In genomic region chr3:84135933-84136332, GRCm38 (mm10) we compare ENCODE assay signal across 17 mouse cellular contexts. TPM values are rescaled to one million over a fixed set of nuclear protein-coding genes. Genes with fewer than 3 reads are reported as not detected.
DNase-seq lines count a peak whose midpoint lies in the region; ATAC-seq and TF ChIP-seq lines count a peak whose summit lies in the region.
"Had no signal": no experiment of that assay in that cellular context is flagged by ENCODE, and none has a peak within 500 bp of the region (broad histone marks: within the 10 kb centered on the region; RNA-seq: fewer than 3 reads in every experiment).

No protein-coding gene starts in this region.

- H3K27ac ChIP-seq in heart, embryonic 10.5 days = no peak overlapping the region
- H3K27ac ChIP-seq in liver, embryonic 15.5 days (replicated peaks) = no peak overlapping the region; the same call in 1 of the 2 replicates
- H3K27ac ChIP-seq in thymus, adult 2 months (ENCODE audit: control insufficient read depth, insufficient read depth, low read length) = no peak overlapping the region
- H3K27ac ChIP-seq: hindbrain, embryonic 13.5 days; limb, embryonic 15.5 days; midbrain, embryonic 13.5 days had no signal

- ATAC-seq in erythroblast, adult 5-6 weeks (replicated peaks; ENCODE audit: low FRiP score, poor library complexity, severe bottlenecking) = peak; percentile 7
- peak; percentile 23; the same call in 1 of the 2 replicates for ATAC-seq in liver, embryonic 15.5 days (ENCODE audit: insufficient read depth)

- peaks cover 6% of the 10 kb centered on the region; the same call in 1 of the 2 replicates for H3K4me1 ChIP-seq in heart, embryonic 10.5 days
- no peaks in the 10 kb centered on the region for H3K4me1 ChIP-seq in lung, adult 2 months (ENCODE audit: control insufficient read depth, insufficient read depth, low read length)
- peaks cover 21% of the 10 kb centered on the region for H3K4me1 ChIP-seq in liver, embryonic 15.5 days (replicated peaks)
- peaks cover 4% of the 10 kb centered on the region; the same call in 1 of the 2 replicates for H3K4me1 ChIP-seq in thymus, adult 2 months (replicated peaks; ENCODE audit: control insufficient read depth, insufficient read depth, low read length)
- H3K4me1 ChIP-seq: hindbrain, embryonic 13.5 days; midbrain, embryonic 13.5 days had no signal

- H3K4me3 ChIP-seq in heart, embryonic 10.5 days = peak overlapping the region; percentile 27; the same call in 1 of the 2 replicates
- H3K4me3 ChIP-seq in lung, adult 2 months (replicated peaks; ENCODE audit: extremely low read depth, low read depth, low read length) = peak overlapping the region; percentile 21
- peak overlapping the region; percentile 26 for H3K4me3 ChIP-seq in liver, embryonic 15.5 days (replicated peaks)
- no peak overlapping the region for H3K4me3 ChIP-seq in thymus, adult 2 months (ENCODE audit: control insufficient read depth, insufficient read depth, low read length)
- H3K4me3 ChIP-seq: hindbrain, embryonic 13.5 days; limb, embryonic 15.5 days; midbrain, embryonic 13.5 days had no signal

- H3K9me3 ChIP-seq in heart, embryonic 10.5 days = no peaks in the 10 kb centered on the region
- no peaks in the 10 kb centered on the region for H3K9me3 ChIP-seq in liver, embryonic 15.5 days (replicated peaks)
- H3K9me3 ChIP-seq: hindbrain, embryonic 13.5 days; limb, embryonic 15.5 days; midbrain, embryonic 13.5 days had no signal

- peak; percentile 43 for DNase-seq in heart, embryonic 10.5 days (ENCODE audit: low spot score)
- no peak for DNase-seq in heart, postnatal 14 days
- DNase-seq in lung, adult 2 months = no peak
- no peak for DNase-seq in lung, postnatal 14 days
- no peak for DNase-seq in spleen, adult 12 weeks (ENCODE audit: low spot score)
- DNase-seq in thymus, adult 2 months = no peak
- DNase-seq: cerebellum, adult 8-10 months; gastrocnemius, postnatal 36 days; right cerebral cortex, postnatal 4 days had no signal

- no peak for TF ChIP-seq POLR2A in lung, adult 2 months (IDR thresholded peaks at IDR 0.05; ENCODE audit: borderline replicate concordance, extremely low read depth, low read depth, low read length)
- no peak for TF ChIP-seq POLR2A in thymus, adult 2 months (IDR thresholded peaks at IDR 0.05; ENCODE audit: control insufficient read depth, extremely low read depth, insufficient read depth, low read length, poor library complexity)

- no peak overlapping the region; the same call in 1 of the 2 replicates for H3K9ac ChIP-seq in liver, embryonic 15.5 days
- H3K9ac ChIP-seq: hindbrain, embryonic 13.5 days; limb, embryonic 15.5 days; midbrain, embryonic 13.5 days had no signal

- H3K4me2 ChIP-seq in liver, embryonic 15.5 days = peak overlapping the region; percentile 56
- H3K4me2 ChIP-seq: hindbrain, embryonic 13.5 days; limb, embryonic 15.5 days; midbrain, embryonic 13.5 days had no signal

- TF ChIP-seq CTCF in lung, adult 2 months (IDR thresholded peaks at IDR 0.05; ENCODE audit: insufficient read depth, low read length) = no peak
- TF ChIP-seq CTCF in thymus, adult 2 months (IDR thresholded peaks at IDR 0.05; ENCODE audit: borderline replicate concordance, control insufficient read depth, extremely low read depth, insufficient read depth, low read length, poor library complexity) = no peak

- intact Hi-C loops in heart, postnatal 14 days (cut with DNase I) = no loop called here

- no peaks in the 10 kb centered on the region for H3K27me3 ChIP-seq in heart, embryonic 10.5 days (ENCODE audit: insufficient read depth, poor library complexity, severe bottlenecking)
- H3K27me3 ChIP-seq in liver, embryonic 15.5 days = no peaks in the 10 kb centered on the region
- H3K27me3 ChIP-seq in thymus, adult 2 months (ENCODE audit: control insufficient read depth, insufficient read depth, low read length) = no peaks in the 10 kb centered on the region
- H3K27me3 ChIP-seq: hindbrain, embryonic 13.5 days; limb, embryonic 15.5 days; midbrain, embryonic 13.5 days had no signal

- WGBS in heart, embryonic 10.5 days = 69% methylated on average over 6 of the region's 6 CpGs
- WGBS in lung, adult 2 months = 31% methylated on average over 6 of the region's 6 CpGs
- 54% methylated on average over 6 of the region's 6 CpGs for WGBS in liver, embryonic 15.5 days (ENCODE audit: insufficient replicate concordance)
- WGBS in thymus, adult 2 months = 78% methylated on average over 6 of the region's 6 CpGs

- H3K36me3 ChIP-seq in heart, embryonic 10.5 days = no peaks in the 10 kb centered on the region
- H3K36me3 ChIP-seq in liver, embryonic 15.5 days (replicated peaks) = no peaks in the 10 kb centered on the region
- H3K36me3 ChIP-seq in thymus, adult 2 months (ENCODE audit: control insufficient read depth, insufficient read depth, low read length) = no peaks in the 10 kb centered on the region
- H3K36me3 ChIP-seq: hindbrain, embryonic 13.5 days; limb, embryonic 15.5 days; midbrain, embryonic 13.5 days had no signal

RNA-seq across cellular contexts. Expression of gene Mnd1, which starts 19.7 kb away (rescaled TPM):
- polyA plus RNA-seq in heart, embryonic 10.5 days (2016; fragmentation: Nextera tagmentation; extraction: Ambion mirVana) = 10.0 and 14.0 TPM in 2 replicates
- total RNA-seq in heart, postnatal 14 days (2021) = 1 to 10 TPM; 4.0 to 6.5 TPM
- 0.14 TPM in 2 replicates for polyA plus RNA-seq in lung, adult 2 months (2012; rRNA removed)
- total RNA-seq in erythroblast, adult 5-6 weeks (2015; ENCODE audit: low replicate concordance) = 8.2 TPM in 1 of 2 replicates, not detected in the other
- 3.7 and 7.5 TPM in 2 replicates for total RNA-seq in erythroblast, adult 5-6 weeks (2017; ENCODE audit: low replicate concordance)
- polyA plus RNA-seq in liver, embryonic 15.5 days (2015; fragmentation: Nextera tagmentation; extraction: Ambion mirVana) = 4.7 and 6.8 TPM in 2 replicates
- polyA plus RNA-seq in thymus, adult 2 months (2012; rRNA removed) = 0.36 and 0.51 TPM in 2 replicates

RNA-seq across cellular contexts. Expression of gene Gm6525, which starts 38.0 kb away (rescaled TPM):
- 0.14 and 0.25 TPM in 2 replicates for polyA plus RNA-seq in heart, embryonic 10.5 days (2016; fragmentation: Nextera tagmentation; extraction: Ambion mirVana)
- not detected for total RNA-seq in heart, postnatal 14 days (2021)
- not detected in 2 replicates for polyA plus RNA-seq in lung, adult 2 months (2012; rRNA removed)
- not detected in 2 replicates for total RNA-seq in erythroblast, adult 5-6 weeks (2015; ENCODE audit: low replicate concordance)
- total RNA-seq in erythroblast, adult 5-6 weeks (2017; ENCODE audit: low replicate concordance) = not detected in 2 replicates
- 0.22 and 0.28 TPM in 2 replicates for polyA plus RNA-seq in liver, embryonic 15.5 days (2015; fragmentation: Nextera tagmentation; extraction: Ambion mirVana)
- polyA plus RNA-seq in thymus, adult 2 months (2012; rRNA removed) = not detected in 2 replicates
- total RNA-seq: gastrocnemius, postnatal 36 days; left cerebral cortex, adult 8-10 months had no signal
- polyA plus RNA-seq: adrenal gland, adult 2 months; brain, embryonic 14.5 days had no signal
